Mouse (Mus musculus) limb, embryonic 14.5 days (tissue): Measurements from ENCODE around the gene 2810408A11Rik. TPM values are rescaled to one million over a fixed set of nuclear protein-coding genes. Genes with fewer than 3 reads are reported as not detected.
"Not testable (repeated sequence)": the region's sequence is repeated elsewhere in the genome, so short reads cannot be mapped to it uniquely, and the experiment has no call there.

Experiments used
- ATAC-seq: fragments of 200-750 bp; cut with Nextera tagmentation; 2 replicates; pipeline ENCODE4 v1.8.0; 2017; ENCODE audit warnings: low read depth, moderate number of reproducible peaks, moderate TSS enrichment; ENCODE audit not compliant: low FRiP score
- DNase-seq: peaks from one replicate; pipeline ENCODE4 v3.0.0-alpha.2; 2015; ENCODE audit warnings: low spot score
- H3K27ac ChIP-seq: fragments of 300-500 bp; sonication (generic); replicated peaks from 2 replicates; pipeline ENCODE4 v1.5.1; 2014; ENCODE audit warnings: low read depth, mild to moderate bottlenecking, low read length, moderate library complexity, mixed read lengths
- H3K27me3 ChIP-seq: fragments of 300-500 bp; sonication (generic); 2 replicates; pipeline ENCODE4 v1.6.1; 2014; ENCODE audit warnings: low read length, mixed read lengths; ENCODE audit not compliant: control insufficient read depth, insufficient read depth
- H3K36me3 ChIP-seq: fragments of 300-500 bp; sonication (generic); 2 replicates; pipeline ENCODE4 v1.6.1; 2014; ENCODE audit warnings: mild to moderate bottlenecking, low read length, moderate library complexity, mixed read lengths; ENCODE audit not compliant: control insufficient read depth, insufficient read depth
- H3K4me1 ChIP-seq: fragments of 300-500 bp; sonication (generic); 2 replicates; pipeline ENCODE4 v1.6.1; 2014; ENCODE audit warnings: antibody characterized with exemption, low read length, mixed read lengths; ENCODE audit not compliant: control insufficient read depth, insufficient read depth
- H3K4me2 ChIP-seq: fragments of 300-500 bp; sonication (generic); replicated peaks from 2 replicates; pipeline ENCODE4 v1.6.1; 2014; ENCODE audit warnings: low read depth, mild to moderate bottlenecking, low read length, moderate library complexity; ENCODE audit not compliant: severe bottlenecking
- H3K4me3 ChIP-seq: fragments of 300-500 bp; sonication (generic); replicated peaks from 2 replicates; pipeline ENCODE4 v1.5.1; 2014; ENCODE audit warnings: low read length
- H3K9ac ChIP-seq: fragments of 300-500 bp; sonication (generic); 2 replicates; pipeline ENCODE4 v1.6.1; 2014; ENCODE audit warnings: mild to moderate bottlenecking, low read depth, low read length, moderate library complexity; ENCODE audit not compliant: severe bottlenecking
- H3K9me3 ChIP-seq: fragments of 300-500 bp; sonication (generic); 2 replicates; pipeline ENCODE4 v1.6.1; 2016; ENCODE audit warnings: low read length; ENCODE audit not compliant: control insufficient read depth
- POLR2A ChIP-seq: fragments of 200-500 bp; IDR thresholded peaks from 2 replicates; pipeline ENCODE4 v1.8.0; 2012; ENCODE audit warnings: inconsistent platforms, mild to moderate bottlenecking, moderate library complexity, borderline replicate concordance; ENCODE audit not compliant: insufficient read depth, insufficient read length; ENCODE audit errors: extremely low read depth
- WGBS: fragments of 180-500 bp; shearing (Covaris S2); extraction: QIAGEN DNeasy Blood & Tissue Kit; methylation state at CpG from one replicate; pipeline ENCODE4 v1.1.7; 2014; 5-methylcytosine and 5-hydroxymethylcytosine counted together
- polyA plus RNA-seq, 2 experiments: library from polyadenylated mRNA; depleted of rRNA in 1 of 2; stranded (reverse) in 1 of 2; unstranded in 1 of 2; fragments of >200 nt; fragmentation: Nextera tagmentation in 1 of 2; extraction: Ambion mirVana in 1 of 2; gene quantifications; 2 replicates each; pipeline versions ENCODE4 v1.2.1 to v1.2.3; 2012 to 2014

Gene 2810408A11Rik
- polyA plus RNA-seq, 2 experiments, result 8.9 TPM

- Histone ChIP-seq H3K9ac (no peak overlapping the region), H3K9me3 (no peaks in the 10 kb centered on the region), H3K36me3 (no peaks in the 10 kb centered on the region), H3K27me3 (no peaks in the 10 kb centered on the region), H3K4me3 (no peak overlapping the region), H3K4me1 (peaks cover 4% of the 10 kb centered on the region), H3K4me2 (no peak overlapping the region), H3K27ac (no peak overlapping the region)
- ATAC-seq (no peak), DNase-seq (no peak)
- WGBS, result 63% methylated on average over 3 of the region's 3 CpGs
- TF ChIP-seq POLR2A, result no peak
These were observed 30.3 kb upstream of the 2810408A11Rik start for GRCm38 (mm10) chr11:69930967-69931537.

GRCm38 (mm10) chr11:69930176-69930575 lies 29.4 kb upstream of the 2810408A11Rik start:
- not testable (repeated sequence) for H3K9ac ChIP-seq, H3K4me1 ChIP-seq, H3K27me3 ChIP-seq, DNase-seq, H3K9me3 ChIP-seq, H3K4me2 ChIP-seq, H3K4me3 ChIP-seq, ATAC-seq, H3K36me3 ChIP-seq, H3K27ac ChIP-seq
- WGBS, result 89% methylated on average over 8 of the region's 8 CpGs

- TF ChIP-seq POLR2A, result no peak
- WGBS, result 80% methylated on average over 4 of the region's 4 CpGs
- H3K27me3 ChIP-seq, result no peaks in the 10 kb centered on the region
- H3K27ac ChIP-seq, result no peak overlapping the region
- ATAC-seq (no peak), DNase-seq (no peak)
- H3K4me1 ChIP-seq, result peaks cover 3% of the 10 kb centered on the region; the same call in 1 of the 2 replicates
- H3K9me3 ChIP-seq, result no peaks in the 10 kb centered on the region
- no peak overlapping the region for H3K4me3 ChIP-seq
- no peak overlapping the region for H3K9ac ChIP-seq
- H3K36me3 ChIP-seq, result no peaks in the 10 kb centered on the region
- H3K4me2 ChIP-seq, result no peak overlapping the region
These were observed 28.9 kb upstream of the 2810408A11Rik start for GRCm38 (mm10) chr11:69929712-69930111.

GRCm38 (mm10) chr11:69927501-69927900 lies 26.7 kb upstream of the 2810408A11Rik start:
- Histone ChIP-seq H3K9me3 (no peaks in the 10 kb centered on the region), H3K27ac (no peak overlapping the region), H3K4me1 (peaks cover 4% of the 10 kb centered on the region; the same call in 1 of the 2 replicates), H3K4me3 (no peak overlapping the region), H3K36me3 (no peaks in the 10 kb centered on the region), H3K4me2 (no peak overlapping the region), H3K9ac (no peak overlapping the region), H3K27me3 (no peaks in the 10 kb centered on the region)
- TF ChIP-seq POLR2A, result no peak
- DNase-seq (no peak), ATAC-seq (no peak)
- 99% methylated on average over 2 of the region's 2 CpGs for whole genome bisulfite sequencing

- DNase-seq (no peak), ATAC-seq (no peak)
- Histone ChIP-seq H3K27ac (0 out of 2 replicates have a peak overlapping the region, but pooled peaks have one; percentile 97), H3K36me3 (peaks cover 13% of the 10 kb centered on the region), H3K27me3 (no peaks in the 10 kb centered on the region), H3K9me3 (no peaks in the 10 kb centered on the region), H3K4me1 (peaks cover 12% of the 10 kb centered on the region), H3K9ac (no peak overlapping the region), H3K4me3 (no peak overlapping the region; the same call in 1 of the 2 replicates), H3K4me2 (no peak overlapping the region)
- WGBS, result 64% methylated on average over 3 of the region's 3 CpGs
- no peak for TF ChIP-seq POLR2A
These were observed 22.0 kb upstream of the 2810408A11Rik start for GRCm38 (mm10) chr11:69922796-69923195.
